Mouse (Mus musculus): ENCODE measurements around the gene Elovl3.

GRCm38 (mm10) chr19:46126301-46126700, 5.4 kb upstream of the Elovl3 start:
- TF ChIP-seq CTCF (IDR thresholded peaks at IDR 0.05; ENCODE audit: low read depth, low read length), result no peak
- TF ChIP-seq POLR2A (IDR thresholded peaks at IDR 0.05; ENCODE audit: borderline replicate concordance, low read depth, low read length), result no peak

Data from bone marrow macrophage, adult 2 months (primary cell).